Mouse (Mus musculus) T-helper 17 cell (primary cell): ENCODE measurements around the gene 4632433K11Rik.

Source experiments
- in situ Hi-C, 2 experiments: fragments of 300-600 bp; cut with MboI, MseI; formaldehyde crosslinking; loops; 1 replicate in 1 of 2; 2 replicates in 1 of 2; pipeline ENCODE4 v1.15.1; 2025; ENCODE audit warnings: high pct_unique_total_duplicates in 2 of 2

Gene 4632433K11Rik

GRCm38 (mm10) chr7:5053456-5054179 lies 19.7 kb downstream of the 4632433K11Rik start:
- in situ Hi-C loops, result loop anchor here (5.0 to 25.0 kb wide), 4 partner anchors 111 to 1391 kb away; partner anchors contain the start of genes Leng1 (in 1 of the 2), Zfp444 (in 1 of the 2), Zfp667 (in 1 of the 2) and Zfp787 (in 1 of the 2)

- in situ Hi-C loops, result loop anchor here (10.0 to 25.0 kb wide), 3 partner anchors 1106 to 1394 kb away; partner anchors contain the start of genes Leng1 (in 1 of the 2), Zfp444 (in 1 of the 2), Zfp667 (in 1 of the 2) and Zfp787 (in 1 of the 2)
Observed at GRCm38 (mm10) chr7:5056651-5057263, 22.8 kb downstream of the 4632433K11Rik start.

- in situ Hi-C loops, result loop anchor here (10.0 to 25.0 kb wide), 3 partner anchors 1105 to 1395 kb away; partner anchors contain the start of genes Leng1 (in 1 of the 2), Zfp444 (in 1 of the 2), Zfp667 (in 1 of the 2) and Zfp787 (in 1 of the 2)
Observed at GRCm38 (mm10) chr7:5057381-5057780, 23.5 kb downstream of the 4632433K11Rik start.

DNA sequence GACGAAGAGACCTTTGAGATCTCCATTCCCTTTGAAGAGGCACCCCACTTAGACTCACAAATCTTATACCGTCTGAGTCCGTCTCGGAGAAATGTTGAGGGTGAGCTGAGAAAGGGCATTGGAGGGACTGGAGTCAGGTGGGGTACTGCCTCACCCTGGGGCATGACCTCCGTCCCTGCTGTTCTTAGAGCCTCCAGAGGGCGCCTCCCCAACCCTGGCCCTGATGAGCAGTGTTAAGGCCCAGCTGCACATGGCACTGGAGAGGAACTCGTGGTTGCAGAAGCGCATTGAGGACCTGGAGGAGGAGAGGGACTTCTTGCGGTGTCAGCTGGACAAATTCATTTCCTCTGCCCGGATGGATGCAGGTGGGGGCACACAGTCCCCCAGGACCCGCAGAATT lies 23.9 kb downstream of the 4632433K11Rik start:
- in situ Hi-C loops, result loop anchor here (10.0 to 25.0 kb wide), 3 partner anchors 1104 to 1396 kb away; partner anchors contain the start of genes Leng1 (in 1 of the 2), Zfp444 (in 1 of the 2), Zfp667 (in 1 of the 2) and Zfp787 (in 1 of the 2)

DNA sequence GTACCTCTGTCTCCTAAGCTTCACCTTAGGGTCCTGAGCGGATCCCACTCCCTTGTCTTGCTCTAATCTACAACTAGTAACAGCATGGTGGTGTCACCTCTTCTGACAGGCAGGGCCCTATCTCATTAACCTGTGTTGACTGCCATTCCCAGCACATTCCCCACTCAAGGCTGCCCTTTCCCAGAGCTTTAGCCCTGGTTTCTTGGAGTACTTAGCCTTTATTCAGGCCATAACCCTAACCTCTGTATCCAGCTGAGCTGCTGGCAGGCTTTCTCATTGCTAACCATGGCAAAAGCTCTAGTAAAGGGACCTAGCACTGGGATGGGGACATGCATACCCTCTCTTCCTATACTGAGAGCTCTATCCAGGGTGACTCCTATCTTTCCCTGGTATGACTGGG lies 24.7 kb downstream of the 4632433K11Rik start:
- in situ Hi-C loops, result loop anchor here (10.0 to 25.0 kb wide), 3 partner anchors 1104 to 1396 kb away; partner anchors contain the start of genes Leng1 (in 1 of the 2), Zfp444 (in 1 of the 2), Zfp667 (in 1 of the 2) and Zfp787 (in 1 of the 2)

GRCm38 (mm10) chr7:5059421-5059820 lies 25.5 kb downstream of the 4632433K11Rik start:
- in situ Hi-C loops, result loop anchor here (10.0 to 25.0 kb wide), 3 partner anchors 1103 to 1397 kb away; partner anchors contain the start of genes Leng1 (in 1 of the 2), Zfp444 (in 1 of the 2), Zfp667 (in 1 of the 2) and Zfp787 (in 1 of the 2)

- in situ Hi-C loops, result loop anchor here (5.0 to 25.0 kb wide), 4 partner anchors 395 to 1398 kb away; partner anchors contain the start of genes Leng1 (in 1 of the 2), Ppp6r1 (in 1 of the 2), Zfp444 (in 1 of the 2) and Zfp787 (in 1 of the 2)
Observed at GRCm38 (mm10) chr7:5060239-5060731, 26.4 kb downstream of the 4632433K11Rik start.

GRCm38 (mm10) chr7:5060944-5061773 lies 27.2 kb downstream of the 4632433K11Rik start:
- in situ Hi-C loops, result loop anchor here (5.0 to 25.0 kb wide), 4 partner anchors 396 to 1399 kb away; partner anchors contain the start of genes Leng1 (in 1 of the 2), Ppp6r1 (in 1 of the 2), Zfp444 (in 1 of the 2) and Zfp787 (in 1 of the 2)

- in situ Hi-C loops, result loop anchor here (5.0 to 25.0 kb wide), 4 partner anchors 397 to 1400 kb away; partner anchors contain the start of genes Leng1 (in 1 of the 2), Ppp6r1 (in 1 of the 2), Zfp444 (in 1 of the 2) and Zfp787 (in 1 of the 2)
Observed at GRCm38 (mm10) chr7:5061774-5062359, 27.9 kb downstream of the 4632433K11Rik start, which contains the start of gene U2af2. TSS of gene U2af2 (plus strand) at chr7:5062143.

DNA sequence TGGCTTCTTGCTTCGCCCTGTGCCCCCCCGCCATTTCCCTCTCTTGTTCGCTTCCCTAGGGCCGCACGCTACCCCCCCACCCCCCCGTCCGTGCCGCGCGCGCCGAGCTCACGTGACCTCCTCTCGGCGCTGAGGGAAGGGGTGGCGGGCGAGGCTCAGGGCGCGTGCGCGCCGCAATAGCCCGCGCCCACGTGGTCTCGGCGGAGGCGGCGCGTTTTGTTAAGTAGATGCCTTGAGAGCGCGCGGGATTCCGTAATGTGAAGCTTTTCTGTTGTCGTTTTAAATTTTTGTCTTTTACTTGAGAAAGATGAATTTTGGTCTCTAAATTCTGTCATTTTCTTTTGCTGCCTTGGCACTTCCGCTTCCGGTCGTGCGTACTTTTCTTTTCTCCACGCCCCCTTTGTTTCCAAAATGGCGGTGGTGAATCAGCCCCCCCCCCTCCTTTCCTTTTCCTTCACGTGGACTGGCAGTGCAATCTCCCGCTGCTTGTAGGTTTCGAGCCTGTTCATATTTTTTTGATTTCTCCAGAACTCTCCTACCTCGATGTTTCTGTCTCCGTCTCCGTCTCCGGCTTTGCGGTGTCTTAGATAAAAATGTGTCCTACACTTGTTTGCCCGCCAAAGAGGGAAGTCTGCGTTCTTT lies 28.6 kb downstream of the 4632433K11Rik start:
- in situ Hi-C loops, result loop anchor here (5.0 to 25.0 kb wide), 4 partner anchors 398 to 1400 kb away; partner anchors contain the start of genes Leng1 (in 1 of the 2), Ppp6r1 (in 1 of the 2), Zfp444 (in 1 of the 2) and Zfp787 (in 1 of the 2)

GRCm38 (mm10) chr7:5064886-5065285 lies 31.0 kb downstream of the 4632433K11Rik start:
- in situ Hi-C loops, result loop anchor here (5.0 to 25.0 kb wide), 4 partner anchors 400 to 1403 kb away; partner anchors contain the start of genes Leng1 (in 1 of the 2), Ppp6r1 (in 1 of the 2), Zfp444 (in 1 of the 2) and Zfp787 (in 1 of the 2)

- in situ Hi-C loops, result loop anchor here in 1 of 2 experiments (10.0 to 25.0 kb wide), 3 partner anchors 929 to 1411 kb away; partner anchors contain the start of genes Leng1, Zfp444 and Zfp787
Observed at GRCm38 (mm10) chr7:5073586-5073985, 39.7 kb downstream of the 4632433K11Rik start.

DNA sequence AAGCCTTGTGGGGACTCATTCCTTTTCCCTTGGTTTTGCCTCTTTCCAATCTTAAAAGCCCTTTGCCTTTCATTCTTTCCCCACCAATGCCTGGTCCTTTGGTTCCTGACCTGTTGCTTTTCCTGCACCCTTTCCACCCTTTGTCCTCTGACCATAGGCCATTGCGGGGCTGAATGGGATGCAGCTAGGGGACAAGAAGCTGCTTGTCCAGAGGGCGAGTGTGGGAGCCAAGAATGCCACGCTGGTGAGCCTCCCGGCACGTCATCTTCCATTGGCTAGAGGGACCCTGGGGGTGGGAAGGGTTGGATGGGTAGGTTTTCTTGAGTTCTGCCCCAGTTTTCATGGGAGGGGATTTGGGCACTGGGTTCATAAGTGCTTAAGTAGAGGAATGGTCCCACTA lies 41.1 kb downstream of the 4632433K11Rik start:
- in situ Hi-C loops, result loop anchor here (10.0 to 25.0 kb wide), 5 partner anchors 930 to 1413 kb away; partner anchors contain the start of genes Zfp444 (in 2 of the 2), Zfp787 (in 2 of the 2), Leng1 (in 1 of the 2) and Leng8 (in 1 of the 2)

GRCm38 (mm10) chr7:5076931-5077330 lies 43.0 kb downstream of the 4632433K11Rik start:
- in situ Hi-C loops, result loop anchor here (10.0 to 25.0 kb wide), 4 partner anchors 932 to 1310 kb away; partner anchors contain the start of genes Leng8 (in 1 of the 2), Smim17 (in 1 of the 2), Zfp28 (in 1 of the 2) and Zfp444 (in 1 of the 2)

- in situ Hi-C loops, result loop anchor here (5.0 to 25.0 kb wide), 5 partner anchors 935 to 1387 kb away; partner anchors contain the start of genes Leng8 (in 1 of the 2), Mboat7 (in 1 of the 2), Smim17 (in 1 of the 2) and Tsen34 (in 1 of the 2)
Observed at GRCm38 (mm10) chr7:5079365-5080009, 45.6 kb downstream of the 4632433K11Rik start.

- in situ Hi-C loops, result loop anchor here in 1 of 2 experiments (5.0 to 25.0 kb wide), 4 partner anchors 943 to 1388 kb away; partner anchors contain the start of genes Leng8, Mboat7, Smim17 and Tsen34
Observed at GRCm38 (mm10) chr7:5080010-5080751, 46.3 kb downstream of the 4632433K11Rik start, which contains the start of gene Epn1. TSS of gene Epn1 (plus strand) at chr7:5080235.
